Comparison of ENCODE assay signal across 8 mouse cellular contexts in the genomic region with DNA sequence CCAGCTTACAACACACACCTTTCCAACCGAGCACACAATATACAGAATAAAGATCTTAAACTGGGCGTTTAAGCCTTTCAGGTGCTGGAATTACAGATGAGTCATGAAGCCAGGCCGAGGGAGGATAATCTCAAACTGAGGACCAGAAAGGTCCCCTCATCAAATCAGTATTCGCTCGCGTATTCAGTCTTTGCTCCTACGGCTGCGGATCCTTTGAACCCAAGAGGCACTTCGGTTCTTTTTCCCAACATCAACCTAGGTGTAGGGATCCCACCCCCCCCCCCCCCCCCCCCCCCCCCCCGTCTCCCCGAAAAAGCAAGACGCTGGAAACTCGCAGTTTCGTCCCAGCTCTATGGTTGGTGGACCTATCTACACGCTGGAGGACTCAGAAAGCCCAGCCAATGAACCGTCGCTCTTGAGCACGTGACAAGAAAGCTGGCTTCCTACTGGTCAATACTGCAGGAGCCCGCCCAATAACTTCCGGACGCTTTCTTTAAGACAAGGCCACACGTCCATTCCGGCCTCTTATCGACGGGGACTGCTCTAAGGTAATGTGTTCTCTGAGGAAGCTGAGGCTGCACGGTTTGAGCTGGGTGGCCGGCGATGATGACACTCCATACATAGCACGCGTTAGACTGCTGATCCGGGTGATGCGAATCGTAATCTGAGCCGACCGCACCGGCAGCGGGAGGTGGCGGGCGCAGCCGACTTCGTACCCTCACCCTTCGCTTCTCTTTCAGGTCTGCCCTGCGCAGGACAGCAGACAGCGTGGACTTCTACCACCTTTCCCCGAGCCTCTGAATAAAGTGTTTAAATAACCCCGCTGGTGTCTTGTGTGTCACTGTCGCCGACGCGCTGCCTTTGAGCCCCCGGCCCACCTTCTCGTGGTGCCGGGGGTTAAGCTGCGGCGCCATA. TPM values are rescaled to one million over a fixed set of nuclear protein-coding genes. Genes with fewer than 3 reads are reported as not detected.
DNase-seq lines count a peak whose midpoint lies in the region; ATAC-seq and TF ChIP-seq lines count a peak whose summit lies in the region.

No protein-coding gene starts in this region.

- peaks cover 13% of the 10 kb centered on the region for H3K4me1 ChIP-seq in bone marrow macrophage, adult 2 months (ENCODE audit: control insufficient read depth, insufficient read depth, low read length)
- no peaks in the 10 kb centered on the region; the same call in 1 of the 2 replicates for H3K4me1 ChIP-seq in embryonic fibroblast, embryonic 13.5 days (ENCODE audit: control insufficient read depth, insufficient read depth, low read length)
- H3K4me1 ChIP-seq in kidney, embryonic 14.5 days (ENCODE audit: control insufficient read depth, insufficient read depth, low read length), result 0 out of 2 replicates have a peak, but pooled peaks cover 5% of the 10 kb centered on the region
- H3K4me1 ChIP-seq in limb, embryonic 15.5 days, result no peaks in the 10 kb centered on the region; the same call in 1 of the 2 replicates

- under 1% methylated on average over 50 of the region's 55 CpGs for WGBS in kidney, embryonic 14.5 days
- WGBS in limb, embryonic 15.5 days, result under 1% methylated on average over 52 of the region's 55 CpGs

- H3K4me3 ChIP-seq in bone marrow macrophage, adult 2 months (ENCODE audit: insufficient read depth, low read length), result peak overlapping the region; percentile 100
- H3K4me3 ChIP-seq in embryonic fibroblast, embryonic 13.5 days (ENCODE audit: insufficient read depth, low read length), result peak overlapping the region; percentile 97
- H3K4me3 ChIP-seq in kidney, embryonic 14.5 days (ENCODE audit: low read length), result peak overlapping the region; percentile 95
- H3K4me3 ChIP-seq in limb, embryonic 15.5 days, result peak overlapping the region; percentile 79

- H3K27ac ChIP-seq in bone marrow macrophage, adult 2 months (ENCODE audit: insufficient read depth, low read depth, low read length), result peak overlapping the region; percentile 96
- H3K27ac ChIP-seq in embryonic fibroblast, embryonic 13.5 days (ENCODE audit: insufficient read depth, low read length), result peak overlapping the region; percentile 96
- H3K27ac ChIP-seq in kidney, embryonic 14.5 days (ENCODE audit: low read depth, low read length), result peak overlapping the region; percentile 100
- peak overlapping the region; percentile 98 for H3K27ac ChIP-seq in limb, embryonic 15.5 days

- H3K36me3 ChIP-seq in kidney, embryonic 14.5 days (ENCODE audit: control insufficient read depth, insufficient read depth, low read length), result no peaks in the 10 kb centered on the region
- H3K36me3 ChIP-seq in limb, embryonic 15.5 days, result no peaks in the 10 kb centered on the region

- peak; percentile 97 for ATAC-seq in kidney, embryonic 14.5 days (ENCODE audit: low FRiP score, low TSS enrichment)
- peak; percentile 97 for ATAC-seq in limb, embryonic 15.5 days (ENCODE audit: insufficient number of reproducible peaks, low FRiP score, low TSS enrichment, low read depth)

- no peak for TF ChIP-seq CTCF in bone marrow macrophage, adult 2 months (IDR thresholded peaks at IDR 0.05; ENCODE audit: low read depth, low read length)
- TF ChIP-seq CTCF in embryonic fibroblast, embryonic 13.5 days (IDR thresholded peaks at IDR 0.05; ENCODE audit: borderline replicate concordance, insufficient read depth, low read length), result no peak

- H3K9me3 ChIP-seq in kidney, embryonic 14.5 days (ENCODE audit: control insufficient read depth, low read length), result no peaks in the 10 kb centered on the region
- H3K9me3 ChIP-seq in limb, embryonic 15.5 days, result no peaks in the 10 kb centered on the region

- no peaks in the 10 kb centered on the region for H3K27me3 ChIP-seq in kidney, embryonic 14.5 days (ENCODE audit: control insufficient read depth, insufficient read depth, low read length)
- H3K27me3 ChIP-seq in limb, embryonic 15.5 days, result no peaks in the 10 kb centered on the region

- peak; percentile 96 for TF ChIP-seq POLR2A in bone marrow macrophage, adult 2 months (IDR thresholded peaks at IDR 0.05; ENCODE audit: borderline replicate concordance, low read depth, low read length)
- TF ChIP-seq POLR2A in embryonic fibroblast, embryonic 13.5 days (IDR thresholded peaks at IDR 0.05; ENCODE audit: low read depth, low read length), result peak; percentile 100

- H3K4me2 ChIP-seq in kidney, embryonic 14.5 days (replicated peaks; ENCODE audit: low read depth, low read length), result peak overlapping the region; percentile 81
- H3K4me2 ChIP-seq in limb, embryonic 15.5 days, result peak overlapping the region; percentile 49

- H3K9ac ChIP-seq in kidney, embryonic 14.5 days (ENCODE audit: low read depth, low read length), result peak overlapping the region; percentile 100
- H3K9ac ChIP-seq in limb, embryonic 15.5 days, result peak overlapping the region; percentile 97

- DNase-seq in A20 (ENCODE audit: low read depth, low spot score), result peak; percentile 96
- DNase-seq in heart, adult 9 months (ENCODE audit: low spot score in 2 of 2), result peak; percentile 97
- DNase-seq in monocyte, adult 2 months (ENCODE audit: low read depth in 1 of 2, low spot score in 2 of 2), result peak; percentile 80 to 91
- DNase-seq in spleen, postnatal 36 days (ENCODE audit: low spot score in 2 of 2), result peak; percentile 94 to 97

RNA-seq across cellular contexts. Expression of a gene that starts 13.0 kb away (rescaled TPM):
- polyA plus RNA-seq in bone marrow macrophage, adult 2 months (2012; ENCODE audit: insufficient read depth, insufficient read length, missing spikeins), result 27.5 and 27.8 TPM in 2 replicates
- polyA plus RNA-seq in embryonic fibroblast, embryonic 13.5 days (2011; ENCODE audit: insufficient read length, low read depth, missing spikeins), result 9.3 and 10.9 TPM in 2 replicates
- polyA plus RNA-seq in kidney, embryonic 14.5 days (2014; fragmentation: Nextera tagmentation; extraction: Ambion mirVana), result 4.0 and 9.0 TPM in 2 replicates
- polyA plus RNA-seq in limb, embryonic 15.5 days (2015; fragmentation: Nextera tagmentation; extraction: Ambion mirVana), result 5.9 and 6.6 TPM in 2 replicates

Comparison
In these comparisons a context has a peak if more than half of its experiments do, and no peak if none do; other contexts are left out.
1. Peak in every context shown above with its lines: DNase-seq, ATAC-seq, H3K4me3 ChIP-seq and H3K27ac ChIP-seq.